Mouse (Mus musculus): ENCODE data around the gene Srebf2. TPM values are rescaled to one million over a fixed set of nuclear protein-coding genes. Genes with fewer than 3 reads are reported as not detected.
"Not testable (repeated sequence)": the region's sequence is repeated elsewhere in the genome, so short reads cannot be mapped to it uniquely, and the experiment has no call there.

Srebf2 gene
- polyA plus RNA-seq (2021): 84.6 TPM

- TF ChIP-seq CTCF (IDR thresholded peaks at IDR 0.05): no peak
- ChIA-PET CTCF (interaction anchor here (1.0 to 1.3 kb wide), 4 partner anchors 17 to 90 kb away, joined by 4 to 5 read pairs (median 4); no protein-coding TSS in a partner anchor), POLR2A (interaction anchor here (1.1 to 1.6 kb wide), 5 partner anchors 19 to 87 kb away, joined by 3 to 4 read pairs (median 3); partner anchors contain the start of gene Ccdc134)
- no peaks in the 10 kb centered on the region for H3K27me3 ChIP-seq
- DNase-seq (ENCODE audit: low read depth, low spot score) (peak; percentile 94), ATAC-seq (peak; percentile 97)
- in situ Hi-C loops (cut with MboI; ENCODE audit: low pct_unique_long_range_greater_than_20kb): no loop called here
These were observed at the start of gene Srebf2 for GRCm38 (mm10) chr15:82146770-82147610. Srebf2 (plus strand) TSS chr15:82147181.

GRCm38 (mm10) chr15:82106953-82107555 lies 39.9 kb upstream of the Srebf2 start:
- in situ Hi-C loops (cut with MboI; ENCODE audit: low pct_unique_long_range_greater_than_20kb): no loop called here
- DNase-seq (ENCODE audit: low read depth, low spot score) (no peak), ATAC-seq (peak; percentile 32)
- CTCF ChIA-PET: interaction anchor here (1.4 kb wide), 1 partner anchor 45 kb away, joined by 3 read pairs; no protein-coding TSS in a partner anchor
- POLR2A ChIA-PET: no interaction called here
- H3K27me3 ChIP-seq: peaks cover 31% of the 10 kb centered on the region
- peak; percentile 90 for TF ChIP-seq CTCF (IDR thresholded peaks at IDR 0.05)

GRCm38 (mm10) chr15:82120544-82120943 lies 26.4 kb upstream of the Srebf2 start:
- DNase-seq (ENCODE audit: low read depth, low spot score) (no peak), ATAC-seq (no peak)
- in situ Hi-C loops (cut with MboI; ENCODE audit: low pct_unique_long_range_greater_than_20kb): no loop called here
- H3K27me3 ChIP-seq: peaks cover 12% of the 10 kb centered on the region
- TF ChIP-seq CTCF (IDR thresholded peaks at IDR 0.05): no peak
- ChIA-PET POLR2A (interaction anchor here (0.7 kb wide), 1 partner anchor 20 kb away, joined by 3 read pairs; no protein-coding TSS in a partner anchor), CTCF (no interaction called here)

- H3K27me3 ChIP-seq; POLR2A ChIA-PET; in situ Hi-C loops (cut with MboI; ENCODE audit: low pct_unique_long_range_greater_than_20kb); DNase-seq (ENCODE audit: low read depth, low spot score); ATAC-seq: not testable (repeated sequence)
- CTCF ChIA-PET: interaction anchor here (1.2 to 2.0 kb wide), 2 partner anchors 9 to 31 kb away, joined by 3 to 6 read pairs; no protein-coding TSS in a partner anchor
These were observed 20.3 kb upstream of the Srebf2 start for GRCm38 (mm10) chr15:82126690-82127089.

GRCm38 (mm10) chr15:82127426-82128374 lies 19.3 kb upstream of the Srebf2 start, which contains the start of gene Ccdc134:
Ccdc134 (plus strand) TSS chr15:82127922.
- in situ Hi-C loops (cut with MboI; ENCODE audit: low pct_unique_long_range_greater_than_20kb): no loop called here
- no peak for DNase-seq (ENCODE audit: low read depth, low spot score)
- peak; percentile 92 for ATAC-seq
- no peaks in the 10 kb centered on the region for H3K27me3 ChIP-seq
- CTCF ChIA-PET: interaction anchor here (1.2 kb wide), 1 partner anchor 32 kb away, joined by 3 read pairs; no protein-coding TSS in a partner anchor
- no peak for TF ChIP-seq CTCF (IDR thresholded peaks at IDR 0.05)
- POLR2A ChIA-PET: interaction anchor here (0.7 to 1.6 kb wide), 2 partner anchors 16 to 20 kb away, joined by 4 to 5 read pairs; partner anchors contain the start of gene Srebf2

- DNase-seq (ENCODE audit: low read depth, low spot score): no peak
- ChIA-PET CTCF (interaction anchor here (1.2 kb wide), 1 partner anchor 14 kb away, joined by 4 read pairs; no protein-coding TSS in a partner anchor), POLR2A (interaction anchor here (0.7 to 1.6 kb wide), 2 partner anchors 15 to 19 kb away, joined by 4 to 5 read pairs; partner anchors contain the start of gene Srebf2)
- no peaks in the 10 kb centered on the region for H3K27me3 ChIP-seq
- in situ Hi-C loops (cut with MboI; ENCODE audit: low pct_unique_long_range_greater_than_20kb): no loop called here
- no peak for TF ChIP-seq CTCF (IDR thresholded peaks at IDR 0.05)
- ATAC-seq: peak; percentile 2
These were observed 18.6 kb upstream of the Srebf2 start for GRCm38 (mm10) chr15:82128398-82128797.

GRCm38 (mm10) chr15:82130599-82130998 lies 16.4 kb upstream of the Srebf2 start:
- TF ChIP-seq CTCF (IDR thresholded peaks at IDR 0.05): no peak
- ChIA-PET POLR2A (no interaction called here), CTCF (interaction anchor here (1.2 kb wide), 1 partner anchor 15 kb away, joined by 4 read pairs; no protein-coding TSS in a partner anchor)
- DNase-seq (ENCODE audit: low read depth, low spot score) (no peak), ATAC-seq (no peak)
- in situ Hi-C loops (cut with MboI; ENCODE audit: low pct_unique_long_range_greater_than_20kb): no loop called here
- H3K27me3 ChIP-seq: no peaks in the 10 kb centered on the region

GRCm38 (mm10) chr15:82135372-82135771 lies 11.6 kb upstream of the Srebf2 start:
- ATAC-seq (no peak), DNase-seq (ENCODE audit: low read depth, low spot score) (no peak)
- no peak for TF ChIP-seq CTCF (IDR thresholded peaks at IDR 0.05)
- ChIA-PET POLR2A (no interaction called here), CTCF (interaction anchor here (1.0 to 2.3 kb wide), 2 partner anchors 9 to 29 kb away, joined by 3 to 6 read pairs; no protein-coding TSS in a partner anchor)
- no peaks in the 10 kb centered on the region for H3K27me3 ChIP-seq
- in situ Hi-C loops (cut with MboI; ENCODE audit: low pct_unique_long_range_greater_than_20kb): no loop called here

- TF ChIP-seq CTCF (IDR thresholded peaks at IDR 0.05): peak; percentile 82
These were observed 8.4 kb upstream of the Srebf2 start for GRCm38 (mm10) chr15:82138565-82138964.

More at GRCm38 (mm10) chr15:82138565-82138964, 8.4 kb upstream of the Srebf2 start:
- in situ Hi-C loops (cut with MboI; ENCODE audit: low pct_unique_long_range_greater_than_20kb): no loop called here
- CTCF ChIA-PET: interaction anchor here (0.9 to 1.3 kb wide), 3 partner anchors 18 to 52 kb away, joined by 3 read pairs; no protein-coding TSS in a partner anchor
- POLR2A ChIA-PET: no interaction called here
- DNase-seq (ENCODE audit: low read depth, low spot score) (no peak), ATAC-seq (no peak)
- no peaks in the 10 kb centered on the region for H3K27me3 ChIP-seq
